Mouse (Mus musculus): ENCODE data around the gene Tac2.

DNA sequence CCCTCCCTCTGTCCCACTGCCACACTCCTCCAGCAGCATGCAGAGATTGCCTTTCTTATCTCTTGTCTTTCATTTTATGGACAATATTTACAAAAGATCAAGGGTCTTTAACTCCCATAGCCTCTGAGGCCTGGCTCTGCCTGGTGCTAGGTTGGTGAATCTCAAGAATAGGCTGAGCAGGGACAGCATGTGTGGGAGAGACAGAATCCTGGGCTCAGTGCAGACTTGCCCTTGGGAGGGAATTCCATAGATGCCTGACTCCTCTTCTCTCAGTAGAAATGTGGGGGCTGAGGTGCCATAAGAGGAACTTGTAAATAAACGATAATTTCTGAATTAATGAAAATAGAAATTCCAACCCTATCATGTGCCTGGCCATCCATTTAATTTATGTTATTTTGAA lies 42.3 kb downstream of the Tac2 start:
- TF ChIP-seq POLR2A (IDR thresholded peaks at IDR 0.05; ENCODE audit: insufficient read depth, low read depth, low read length) (no peak), CTCF (IDR thresholded peaks at IDR 0.05) (no peak), EP300 (IDR thresholded peaks at IDR 0.05; ENCODE audit: insufficient read depth, low read depth, low read length) (no peak)
